Mouse (Mus musculus): ENCODE results near the gene Dock4.

Gene Dock4

GRCm38 (mm10) chr12:40512370-40512693 lies 66.6 kb downstream of the Dock4 start:
- no peak for DNase-seq

- no peak for DNase-seq
Observed at GRCm38 (mm10) chr12:40512994-40513393, 67.2 kb downstream of the Dock4 start.

- DNase-seq: no peak
Observed at GRCm38 (mm10) chr12:40514021-40514420, 68.3 kb downstream of the Dock4 start.

DNA sequence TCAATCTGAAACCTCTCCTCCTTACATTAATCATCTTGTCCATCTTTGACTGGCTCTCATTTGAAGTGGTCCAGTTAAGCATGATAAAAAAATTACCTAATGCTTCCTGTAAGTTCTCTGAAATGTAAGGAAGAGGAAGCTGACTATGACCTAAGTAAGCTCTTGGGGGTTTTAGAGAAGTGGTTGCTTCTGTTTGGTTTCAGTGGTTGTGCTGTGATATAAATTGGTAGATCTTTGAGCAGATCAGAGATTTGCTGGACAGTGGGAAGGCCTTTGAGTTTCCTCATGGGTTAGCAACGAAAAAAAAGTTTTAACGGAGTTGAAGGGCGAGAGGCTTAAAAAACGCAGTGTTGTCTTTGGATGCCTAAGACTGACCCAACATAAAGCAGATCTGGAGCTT lies 76.7 kb downstream of the Dock4 start:
- no peak for DNase-seq

DNA sequence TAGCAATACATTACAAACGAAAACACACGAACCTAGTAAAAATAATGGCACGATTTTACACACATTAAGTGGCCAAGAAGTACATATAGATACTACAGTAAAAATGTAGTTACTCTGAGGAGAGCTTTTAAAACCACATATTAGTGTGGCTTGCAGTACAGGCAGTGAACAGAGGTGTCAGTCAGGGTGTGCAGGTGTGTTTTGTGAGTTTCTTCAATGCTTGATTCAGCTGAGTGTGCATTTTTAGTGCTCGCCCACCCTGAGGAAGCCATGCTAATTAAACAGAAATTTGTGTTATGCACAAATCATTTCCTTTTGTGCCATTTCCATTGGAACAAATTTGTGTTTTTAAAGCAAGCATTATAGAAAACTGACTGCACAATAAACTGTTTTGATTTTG lies 77.3 kb downstream of the Dock4 start:
- no peak for DNase-seq

DNA sequence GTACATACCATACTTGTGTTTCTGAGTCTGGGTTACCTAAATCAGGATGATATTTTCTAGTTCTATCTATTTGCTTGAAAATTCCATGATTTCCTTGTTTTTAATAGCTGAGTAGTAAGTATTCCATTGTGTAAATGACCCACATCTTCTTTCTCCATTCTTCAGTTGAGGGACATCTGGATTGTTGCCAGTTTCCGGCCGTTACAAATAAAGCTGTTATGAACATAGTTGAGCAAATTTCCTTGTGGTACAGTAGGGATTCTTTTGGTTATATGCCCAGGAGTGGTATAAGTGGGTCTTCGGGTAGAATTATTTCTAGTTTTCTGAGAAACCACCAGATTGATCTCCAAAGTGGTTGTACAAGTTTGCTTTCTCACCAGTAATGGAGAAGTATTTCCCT lies 79.3 kb downstream of the Dock4 start:
- no peak for DNase-seq

GRCm38 (mm10) chr12:40535655-40536618 lies 90.2 kb downstream of the Dock4 start:
- no peak for DNase-seq

DNA sequence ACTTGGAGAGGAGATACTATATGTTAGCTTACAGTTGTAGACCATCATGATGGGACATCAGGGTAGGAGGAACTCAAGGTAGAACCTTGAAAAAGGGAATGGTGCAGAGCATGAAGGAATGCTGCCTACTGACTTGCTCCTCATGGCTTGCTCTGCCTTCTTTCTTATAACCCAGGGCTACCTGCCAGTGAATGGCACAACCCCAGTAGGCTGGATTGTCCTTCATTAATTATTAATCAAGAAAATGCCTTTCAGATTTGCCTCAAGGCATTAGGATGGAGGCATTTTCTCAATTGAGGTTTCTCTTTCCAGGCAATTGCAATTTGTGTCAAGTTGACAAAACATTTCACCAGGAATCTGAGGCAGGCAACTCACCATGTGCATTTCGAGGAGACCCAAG lies 92.1 kb downstream of the Dock4 start:
- DNase-seq: no peak

DNA sequence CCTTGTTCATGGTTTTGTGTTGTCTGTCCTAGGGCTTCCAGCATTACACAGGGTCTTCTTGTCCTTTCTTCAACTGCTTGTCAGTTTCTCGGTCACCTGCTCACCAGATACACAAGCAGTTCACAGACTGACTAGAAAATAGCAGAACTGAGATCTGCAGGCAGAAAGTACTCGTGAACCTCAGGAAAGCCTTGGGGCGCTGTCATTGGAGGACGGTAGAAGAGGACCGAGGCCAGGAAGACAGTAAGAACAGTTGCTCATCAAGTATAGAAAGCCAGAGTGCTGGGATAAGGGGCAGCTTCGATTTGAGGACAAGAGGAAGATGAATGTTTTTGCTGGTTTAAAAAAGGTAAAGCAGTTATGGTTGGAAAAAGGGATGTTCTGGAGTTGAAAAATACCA lies 92.6 kb downstream of the Dock4 start:
- no peak for DNase-seq

GRCm38 (mm10) chr12:40538780-40539179 lies 93.0 kb downstream of the Dock4 start:
- DNase-seq: no peak

GRCm38 (mm10) chr12:40544273-40544672 lies 98.5 kb downstream of the Dock4 start:
- no peak for DNase-seq

DNA sequence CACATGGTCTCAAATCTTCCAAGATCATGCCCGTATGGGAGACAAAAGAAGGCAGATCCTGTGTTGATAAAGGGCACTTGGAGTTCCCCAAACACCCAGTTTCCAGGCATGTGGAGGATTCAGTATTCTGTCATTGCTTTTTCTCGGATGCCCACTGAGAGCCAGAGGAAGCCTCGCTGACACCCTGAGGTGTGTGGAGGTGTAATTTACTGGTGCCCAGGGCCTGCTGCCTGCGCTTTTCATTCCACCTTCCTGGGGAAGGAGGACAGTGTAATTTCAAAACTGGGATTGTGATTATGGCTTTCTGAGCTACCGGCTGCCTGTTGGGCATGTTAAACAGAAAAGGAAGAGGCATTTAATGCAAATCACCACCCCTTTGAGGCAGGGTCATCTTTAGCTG lies 101.1 kb downstream of the Dock4 start:
- DNase-seq: no peak

- no peak for DNase-seq
Observed at GRCm38 (mm10) chr12:40551317-40551716, 105.6 kb downstream of the Dock4 start.

DNA sequence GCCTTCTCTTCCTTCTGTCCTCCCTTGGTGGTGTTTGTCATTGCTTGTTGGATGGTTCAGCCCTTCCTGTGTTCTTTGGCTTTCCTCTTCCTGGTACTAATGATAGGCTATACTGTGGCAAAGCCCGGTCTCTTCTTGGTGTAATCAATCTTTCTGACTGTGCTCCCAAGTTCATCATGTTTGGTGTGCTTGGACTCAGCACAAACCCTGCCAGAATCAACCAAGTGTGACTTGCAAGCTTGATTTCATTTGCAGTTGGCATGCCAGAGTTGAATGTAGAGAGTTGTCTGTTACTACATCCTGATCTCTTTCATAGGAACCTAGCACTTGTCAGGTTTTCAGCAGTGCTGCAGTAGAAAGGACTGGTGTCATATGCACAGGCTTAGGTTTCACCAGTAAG lies 106.4 kb downstream of the Dock4 start:
- no peak for DNase-seq

DNA sequence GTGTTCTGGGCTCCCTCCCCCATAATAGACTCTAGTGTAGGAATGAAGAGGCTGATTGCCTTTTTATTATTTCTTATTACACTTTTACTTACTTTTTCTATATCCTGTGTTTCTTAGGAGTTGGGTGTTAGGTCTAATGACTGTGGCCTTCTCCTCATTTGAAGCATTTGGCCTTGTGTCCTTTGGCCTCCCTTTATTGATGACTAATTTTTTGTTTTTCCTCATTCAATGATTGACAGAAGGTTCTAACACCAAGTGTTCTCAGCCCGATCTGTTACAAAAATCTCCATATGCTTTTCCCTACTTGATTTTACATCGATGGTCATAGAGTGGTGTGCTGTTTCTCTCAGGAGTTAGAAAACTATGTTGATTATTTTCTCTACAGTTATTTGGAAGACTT lies 108.2 kb downstream of the Dock4 start:
- DNase-seq: no peak

DNA sequence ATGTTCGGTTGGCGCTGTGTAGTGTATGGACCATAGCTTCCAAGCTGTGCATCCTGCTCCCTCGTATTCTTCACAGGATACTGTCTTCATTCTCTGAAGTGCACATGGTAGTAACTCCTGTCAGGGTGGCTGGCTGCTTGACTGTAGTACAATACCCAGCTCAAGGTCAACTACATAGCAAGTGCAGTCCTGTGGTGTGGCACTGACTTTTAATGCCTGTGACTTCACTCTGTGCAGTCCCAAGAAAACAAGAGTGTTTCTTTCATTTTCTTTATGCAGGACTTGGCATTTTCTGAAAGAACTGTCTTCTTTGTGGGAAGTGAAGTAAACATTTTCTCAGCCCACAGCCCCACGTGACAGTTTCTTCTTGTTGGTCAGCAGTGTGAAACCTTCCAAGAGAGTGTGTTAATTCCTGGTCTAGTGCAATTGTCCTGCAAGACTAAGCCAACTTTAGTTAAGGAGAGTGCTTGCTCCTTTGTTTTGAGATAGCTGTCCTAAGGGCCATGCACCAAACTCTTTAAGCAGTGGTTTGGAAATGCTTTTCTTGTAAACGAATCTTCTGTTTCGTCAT lies 109.3 kb downstream of the Dock4 start:
- DNase-seq: no peak

GRCm38 (mm10) chr12:40558600-40558999 lies 112.8 kb downstream of the Dock4 start:
- no peak for DNase-seq

- peak; percentile 44 for DNase-seq
Observed at GRCm38 (mm10) chr12:40559103-40559502, 113.4 kb downstream of the Dock4 start.

DNA sequence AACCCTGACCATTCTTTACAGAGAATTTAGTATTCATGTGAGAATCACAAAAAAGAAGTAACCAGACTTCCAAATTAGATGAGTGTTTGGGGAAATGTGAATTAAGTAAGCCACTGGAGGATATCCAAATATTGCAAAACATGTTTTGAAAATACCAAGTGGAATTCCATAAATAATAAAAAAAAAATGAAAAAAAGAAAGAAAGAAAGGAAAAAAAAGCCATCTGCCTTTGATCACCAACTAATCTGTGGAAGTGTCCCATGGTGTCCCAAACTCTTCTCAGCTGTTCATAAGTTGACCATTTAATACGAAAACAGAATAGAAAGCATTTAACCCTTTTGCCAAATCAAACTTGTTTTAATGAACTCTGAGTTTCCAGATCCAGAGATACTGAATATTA lies 118.0 kb downstream of the Dock4 start:
- no peak for DNase-seq

GRCm38 (mm10) chr12:40564261-40564660 lies 118.5 kb downstream of the Dock4 start:
- no peak for DNase-seq

GRCm38 (mm10) chr12:40568365-40568885 lies 122.7 kb downstream of the Dock4 start:
- no peak for DNase-seq

DNA sequence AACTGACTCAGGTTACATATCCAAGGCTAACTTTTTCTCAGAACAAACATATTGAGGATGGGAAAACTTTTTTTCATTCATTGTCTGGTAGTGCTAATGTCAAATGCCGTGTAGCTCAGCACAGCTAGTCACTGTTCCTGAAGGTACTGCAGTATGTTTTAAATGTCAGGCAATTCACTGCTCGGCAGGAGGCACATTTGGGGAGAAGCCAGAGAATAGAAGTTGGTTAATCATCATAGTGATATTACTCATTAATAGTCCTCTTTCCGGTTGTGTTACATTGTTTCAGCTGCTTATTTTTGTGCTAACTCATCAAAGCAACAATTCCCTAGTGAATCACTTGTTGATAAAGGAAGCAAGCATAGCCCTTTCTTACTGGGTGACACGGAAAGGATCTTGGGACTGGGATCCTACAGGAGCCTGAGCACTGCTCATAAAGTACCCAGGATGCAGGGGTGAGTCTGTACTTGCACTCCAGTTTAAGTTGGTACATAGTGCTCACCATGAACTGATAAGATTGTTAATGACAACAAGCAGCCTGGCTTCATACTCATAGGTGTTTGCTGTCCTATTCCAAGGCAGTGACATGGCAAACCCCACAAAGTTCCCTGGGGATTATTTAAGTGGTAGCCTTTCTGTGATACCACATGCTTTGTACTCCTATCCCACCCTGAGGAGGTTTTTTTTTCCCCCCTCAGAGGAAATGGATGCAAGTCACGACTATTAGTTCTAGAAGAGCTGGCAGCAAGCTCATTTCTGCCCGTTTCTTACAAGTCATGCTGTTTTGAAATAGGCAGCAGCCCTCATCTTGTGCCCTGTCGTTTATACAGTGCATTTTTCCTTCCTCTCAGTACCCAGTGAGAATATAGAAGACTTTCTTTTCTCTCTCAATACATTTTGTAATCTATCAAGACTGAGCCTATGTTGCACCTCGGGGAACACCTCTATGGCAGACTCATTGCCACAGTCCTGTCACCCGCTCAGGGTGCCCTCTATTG lies 123.5 kb downstream of the Dock4 start:
- DNase-seq: peak; percentile 38

GRCm38 (mm10) chr12:40570250-40570649 lies 124.5 kb downstream of the Dock4 start:
- DNase-seq: no peak

Data from kidney, adult 11 months (tissue).